Mouse (Mus musculus) G1E (cell line): ENCODE measurements around the gene Gpd1. TPM values are rescaled to one million over a fixed set of nuclear protein-coding genes. Genes with fewer than 3 reads are reported as not detected.

Experiments
- ATAC-seq: 2 replicates; pipeline ENCODE4 v1.8.0; 2016; ENCODE audit warnings: mild to moderate bottlenecking; ENCODE audit not compliant: insufficient number of reproducible peaks, poor library complexity, low FRiP score, severe bottlenecking; ENCODE audit errors: extremely low read depth
- DNase-seq: peaks from one replicate; pipeline ENCODE4 v3.0.0; 2012; ENCODE audit warnings: low spot score
- H3K27me3 ChIP-seq: 2 replicates; pipeline ENCODE4 v1.6.1; 2012; ENCODE audit warnings: mild to moderate bottlenecking, low read length, inconsistent platforms; ENCODE audit not compliant: insufficient read depth
- H3K36me3 ChIP-seq: replicated peaks from 2 replicates; pipeline ENCODE3; 2012; ENCODE audit warnings: mild to moderate bottlenecking, inconsistent platforms
- H3K4me1 ChIP-seq: 2 replicates; pipeline ENCODE4 v1.6.1; 2012; ENCODE audit warnings: low read depth, low read length, inconsistent platforms, mixed read lengths; ENCODE audit not compliant: insufficient read depth
- H3K4me3 ChIP-seq: 2 replicates; pipeline ENCODE4 v1.5.1; 2012; ENCODE audit warnings: low read depth, mild to moderate bottlenecking, inconsistent platforms, low read length, moderate library complexity, mixed read lengths
- H3K9me3 ChIP-seq: replicated peaks from 2 replicates; pipeline ENCODE4 v1.6.1; 2012; ENCODE audit warnings: inconsistent platforms
- CTCF ChIP-seq: IDR thresholded peaks from 2 replicates; pipeline ENCODE4 v1.5.1; 2012; ENCODE audit warnings: low read depth, low read length, inconsistent platforms, mixed read lengths
- GATA1 ChIP-seq: IDR thresholded peaks from 2 replicates; pipeline ENCODE4 v1.6.1; 2012; ENCODE audit warnings: borderline replicate concordance, low read length, inconsistent platforms, mixed read lengths
- GATA2 ChIP-seq: IDR thresholded peaks from 2 replicates; pipeline ENCODE4 v1.6.1; 2012; ENCODE audit warnings: low read depth, low read length, inconsistent platforms, borderline replicate concordance
- POLR2AphosphoS5 ChIP-seq: IDR thresholded peaks from 2 replicates; pipeline ENCODE4 v1.6.1; 2012; ENCODE audit warnings: low read depth, low read length, inconsistent platforms; ENCODE audit not compliant: insufficient replicate concordance
- TAL1 ChIP-seq: conservative IDR thresholded peaks from 2 replicates; pipeline ENCODE4 v1.6.1; 2012; ENCODE audit warnings: low read depth, low read length, inconsistent platforms, mixed read lengths
- polyA plus RNA-seq: library from polyadenylated mRNA; stranded (reverse); fragments of >175 nt; gene quantifications from 2 replicates; pipeline ENCODE4 v1.2.3, GENCODE M21; 2012
- total RNA-seq, 2 experiments: library from RNA; stranded (forward) in 1 of 2; stranded (reverse) in 1 of 2; fragments of 200-1000 nt in 1 of 2; fragments of >200 nt in 1 of 2; fragmentation: Nextera tagmentation in 1 of 2; gene quantifications; 2 replicates each; pipeline ENCODE4 v1.2.3; 2014 to 2017

Gene Gpd1
- total and polyA plus RNA-seq, 3 experiments, result not detected

DNA sequence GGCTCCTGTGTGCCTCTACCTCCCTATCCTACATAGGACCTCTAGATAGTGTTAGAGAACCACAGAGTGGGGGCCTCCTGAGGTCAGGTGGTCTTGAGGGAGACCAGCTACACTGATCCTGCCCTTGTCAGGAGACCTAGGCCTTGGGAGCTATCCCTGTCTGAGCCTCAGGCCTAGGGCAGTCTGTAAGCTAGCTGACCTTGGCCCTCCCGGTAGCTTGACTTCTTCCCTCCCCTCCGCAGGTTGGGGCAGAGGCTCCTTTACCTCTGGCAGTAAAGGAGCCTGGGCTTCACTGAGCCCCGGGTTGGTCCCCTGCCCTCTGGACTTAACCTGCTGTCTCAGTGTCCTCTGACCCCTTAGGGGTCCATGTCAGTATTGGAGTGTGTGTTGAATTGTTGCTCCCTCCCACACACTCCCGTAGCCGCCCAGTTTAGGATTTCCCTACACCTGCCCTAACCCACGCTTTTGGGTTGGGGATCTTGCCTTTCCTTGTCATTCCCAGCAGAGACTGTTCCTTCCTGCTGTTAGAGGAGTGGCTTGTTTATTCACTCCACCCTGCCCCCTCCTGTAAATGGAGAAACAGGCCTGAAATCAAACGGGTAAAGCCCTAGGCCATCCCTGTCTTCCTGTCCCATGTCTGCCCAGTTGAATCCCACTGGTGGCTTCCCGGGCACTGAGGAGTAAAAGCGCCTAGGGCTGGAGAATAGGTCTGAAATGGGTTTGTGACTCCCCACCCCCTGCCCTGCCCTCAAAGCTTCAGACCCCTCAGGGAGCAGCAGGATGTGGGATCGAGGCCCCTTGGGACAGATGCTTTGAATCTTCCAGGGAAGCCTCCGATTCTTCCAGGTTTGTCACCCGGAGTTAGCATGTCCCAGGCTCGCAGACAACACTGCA lies 4.4 kb upstream of the Gpd1 start:
- TF ChIP-seq GATA2, result no peak
- no peak for TF ChIP-seq POLR2AphosphoS5
- no peak for TF ChIP-seq GATA1
- no peak for TF ChIP-seq CTCF
- no peak for TF ChIP-seq TAL1
- Histone ChIP-seq H3K27me3 (peaks cover 20% of the 10 kb centered on the region), H3K36me3 (peaks cover 64% of the 10 kb centered on the region), H3K4me1 (peaks cover 11% of the 10 kb centered on the region), H3K4me3 (no peak overlapping the region), H3K9me3 (peaks cover 2% of the 10 kb centered on the region; the same call in 1 of the 2 replicates)
- no peak for DNase-seq
- ATAC-seq, result no peak

DNA sequence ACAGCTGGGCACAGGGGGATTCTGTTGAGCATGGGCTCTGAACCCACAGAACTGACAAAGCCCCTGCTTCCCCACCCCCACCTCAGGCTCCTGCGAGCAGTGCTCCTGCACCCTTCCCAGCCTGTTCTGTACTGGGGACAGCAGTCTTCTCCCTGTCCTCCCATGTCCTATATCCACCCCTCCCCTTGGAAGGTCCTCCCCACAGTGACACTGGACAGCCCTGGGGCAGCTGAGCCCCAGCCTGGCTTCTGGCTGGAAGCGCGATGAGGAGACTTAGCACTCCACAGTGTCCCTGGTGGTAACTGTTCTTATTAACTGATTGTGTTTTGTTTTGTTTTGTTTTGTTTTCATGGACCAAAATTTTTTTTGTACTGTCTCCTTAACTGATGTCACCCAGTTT lies 3.7 kb upstream of the Gpd1 start:
- Histone ChIP-seq H3K36me3 (peaks cover 59% of the 10 kb centered on the region), H3K4me3 (no peak overlapping the region), H3K27me3 (peaks cover 27% of the 10 kb centered on the region), H3K9me3 (no peaks in the 10 kb centered on the region), H3K4me1 (peaks cover 14% of the 10 kb centered on the region)
- TF ChIP-seq GATA1, result no peak
- no peak for TF ChIP-seq POLR2AphosphoS5
- no peak for TF ChIP-seq TAL1
- TF ChIP-seq CTCF, result no peak
- TF ChIP-seq GATA2, result no peak
- ATAC-seq (no peak), DNase-seq (no peak)

DNA sequence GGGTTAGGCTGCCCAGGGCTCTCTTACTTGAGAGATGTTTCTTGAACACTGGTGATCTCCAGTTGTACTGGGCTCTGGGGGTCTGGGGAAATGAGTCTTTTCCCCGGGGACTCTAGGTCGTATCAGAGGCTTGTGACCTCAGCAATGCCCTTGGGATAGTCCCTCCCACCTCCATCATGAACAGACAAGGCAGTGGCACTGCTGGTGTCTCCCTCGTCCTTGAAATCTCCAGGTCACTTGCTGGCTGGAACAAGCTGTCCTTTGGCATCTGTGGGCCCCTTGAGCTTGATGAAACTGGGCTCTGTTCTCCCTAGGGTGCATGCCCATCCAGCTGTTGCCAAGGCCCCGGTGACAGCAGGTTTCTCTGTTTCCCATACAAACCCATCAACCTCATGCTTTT lies 3.1 kb upstream of the Gpd1 start:
- ATAC-seq (no peak), DNase-seq (no peak)
- Histone ChIP-seq H3K4me3 (no peak overlapping the region), H3K27me3 (peaks cover 33% of the 10 kb centered on the region), H3K36me3 (peaks cover 53% of the 10 kb centered on the region), H3K4me1 (peaks cover 14% of the 10 kb centered on the region), H3K9me3 (no peaks in the 10 kb centered on the region)
- TF ChIP-seq GATA1, result no peak
- TF ChIP-seq CTCF, result no peak
- TF ChIP-seq TAL1, result no peak
- TF ChIP-seq GATA2, result no peak
- no peak for TF ChIP-seq POLR2AphosphoS5

DNA sequence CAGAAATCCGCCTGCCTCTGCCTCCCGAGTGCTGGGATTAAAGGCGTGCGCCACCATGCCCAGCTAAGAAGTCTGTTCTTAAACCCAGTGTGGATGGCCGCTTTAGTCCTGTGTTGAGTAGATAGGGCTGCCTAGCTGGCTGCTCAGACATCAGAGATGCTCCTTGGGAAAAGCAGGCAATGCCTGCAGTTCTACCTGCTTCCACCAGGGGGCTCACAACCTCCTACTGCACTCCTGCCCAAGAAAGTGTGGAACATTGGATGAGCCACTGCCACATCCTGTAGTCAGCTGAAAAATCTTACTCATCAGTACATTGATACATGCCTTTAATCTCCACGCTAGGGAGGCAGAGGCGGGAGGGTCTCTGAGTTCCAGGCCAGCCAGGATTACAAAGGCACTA lies 2.5 kb upstream of the Gpd1 start:
- H3K4me3 ChIP-seq, result no peak overlapping the region
- peaks cover 39% of the 10 kb centered on the region for H3K27me3 ChIP-seq
- H3K36me3 ChIP-seq, result peaks cover 46% of the 10 kb centered on the region
- H3K9me3 ChIP-seq, result no peaks in the 10 kb centered on the region
- TF ChIP-seq CTCF (peak; percentile 95), TAL1 (no peak)
- peaks cover 14% of the 10 kb centered on the region for H3K4me1 ChIP-seq
- peak; percentile 66 for ATAC-seq
- peak; percentile 59 for DNase-seq

DNA sequence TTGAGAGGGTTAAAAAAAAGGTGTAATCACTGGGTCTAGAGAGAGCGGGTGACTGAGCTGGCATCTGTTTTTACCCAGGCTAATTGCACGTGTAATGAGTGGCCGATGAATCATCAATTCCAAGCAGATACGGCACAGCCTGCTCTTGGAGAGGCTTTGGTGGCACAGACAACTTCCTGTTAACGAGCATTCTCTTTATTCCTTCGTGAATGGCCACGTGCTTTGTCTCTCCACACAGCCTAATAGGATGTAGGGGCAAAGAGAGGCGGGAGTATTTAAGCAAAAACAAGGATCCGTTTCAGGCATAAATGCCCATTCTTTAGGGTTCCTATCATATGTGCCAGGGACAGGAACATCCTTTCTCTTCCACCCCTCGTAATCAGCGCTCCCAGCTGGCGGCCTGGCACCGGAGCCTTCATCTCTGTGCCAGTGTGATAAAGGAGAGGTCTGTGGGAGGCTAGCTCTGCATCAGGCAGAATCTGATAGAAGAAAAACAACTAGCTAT lies 1.9 kb upstream of the Gpd1 start:
- Histone ChIP-seq H3K36me3 (peaks cover 41% of the 10 kb centered on the region), H3K9me3 (no peaks in the 10 kb centered on the region), H3K27me3 (peaks cover 45% of the 10 kb centered on the region), H3K4me1 (peaks cover 14% of the 10 kb centered on the region), H3K4me3 (no peak overlapping the region)
- TF ChIP-seq TAL1 (no peak; the same call in 1 of the 2 replicates), GATA2 (no peak), GATA1 (no peak), POLR2AphosphoS5 (no peak), CTCF (no peak)
- ATAC-seq (no peak), DNase-seq (no peak)

DNA sequence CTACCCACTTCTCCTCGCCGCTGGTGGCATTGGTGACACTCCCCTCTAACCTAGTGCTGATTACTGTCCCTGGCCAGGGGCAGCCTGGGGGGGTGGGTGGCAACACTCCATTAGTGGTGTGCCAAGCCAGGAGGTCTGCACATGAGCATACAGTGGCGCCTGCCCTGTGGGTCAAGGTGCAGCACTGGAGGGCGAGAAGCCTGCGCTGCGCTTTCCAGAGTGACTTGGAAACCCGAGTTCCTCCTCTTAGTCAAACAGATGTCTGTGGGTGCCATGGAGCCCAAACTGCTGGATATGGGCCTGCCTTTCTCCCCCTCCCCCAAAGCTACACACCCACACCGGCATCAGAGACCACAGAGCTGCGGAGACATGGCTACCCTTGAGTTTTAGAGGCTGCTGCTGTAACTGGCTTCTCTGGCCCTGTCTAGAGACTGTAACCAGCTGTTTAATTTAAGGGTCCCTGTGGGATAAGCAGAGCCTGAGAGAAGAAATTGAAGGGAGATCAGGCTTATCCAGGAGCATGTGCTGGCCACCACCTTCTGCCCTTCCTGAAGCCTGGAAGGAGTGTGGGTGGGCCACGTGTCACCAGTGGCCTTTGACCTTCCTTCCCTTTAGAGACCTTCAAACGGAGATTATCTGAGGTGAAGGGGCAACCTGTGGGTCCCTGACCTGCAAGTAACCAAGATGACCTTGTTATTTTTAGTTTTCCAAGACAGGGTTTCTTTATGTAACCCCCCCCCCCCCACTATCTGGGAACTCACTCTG lies 1.2 kb upstream of the Gpd1 start:
- Histone ChIP-seq H3K36me3 (peaks cover 33% of the 10 kb centered on the region), H3K27me3 (peaks cover 50% of the 10 kb centered on the region), H3K4me1 (peaks cover 14% of the 10 kb centered on the region), H3K9me3 (no peaks in the 10 kb centered on the region), H3K4me3 (no peak overlapping the region)
- DNase-seq, result no peak
- no peak for ATAC-seq
- TF ChIP-seq TAL1 (no peak), GATA2 (no peak), POLR2AphosphoS5 (no peak), GATA1 (no peak), CTCF (no peak)
